Mouse (Mus musculus) ovary, postnatal 14 days (tissue): ENCODE data around the gene Btbd35f28.
"Not testable (repeated sequence)": the region's sequence is repeated elsewhere in the genome, so short reads cannot be mapped to it uniquely, and the experiment has no call there.

Experiments used
- DNase-seq: peaks from one replicate; pipeline ENCODE4 v3.0.0; 2022; ENCODE audit warnings: low spot score

Btbd35f28 gene

GRCm38 (mm10) chrX:4196276-4196675 is at the start of gene Btbd35f28:
TSS of gene Btbd35f28 (plus strand) at chrX:4196576.
- not testable (repeated sequence) for DNase-seq
